Mouse (Mus musculus): ENCODE results near the gene Draxin. TPM values are rescaled to one million over a fixed set of nuclear protein-coding genes. Genes with fewer than 3 reads are reported as not detected.
"Not testable (repeated sequence)": the region's sequence is repeated elsewhere in the genome, so short reads cannot be mapped to it uniquely, and the experiment has no call there.

Gene Draxin
- polyA plus RNA-seq, 1 experiment from 2014 or later = 3.8 TPM

DNA sequence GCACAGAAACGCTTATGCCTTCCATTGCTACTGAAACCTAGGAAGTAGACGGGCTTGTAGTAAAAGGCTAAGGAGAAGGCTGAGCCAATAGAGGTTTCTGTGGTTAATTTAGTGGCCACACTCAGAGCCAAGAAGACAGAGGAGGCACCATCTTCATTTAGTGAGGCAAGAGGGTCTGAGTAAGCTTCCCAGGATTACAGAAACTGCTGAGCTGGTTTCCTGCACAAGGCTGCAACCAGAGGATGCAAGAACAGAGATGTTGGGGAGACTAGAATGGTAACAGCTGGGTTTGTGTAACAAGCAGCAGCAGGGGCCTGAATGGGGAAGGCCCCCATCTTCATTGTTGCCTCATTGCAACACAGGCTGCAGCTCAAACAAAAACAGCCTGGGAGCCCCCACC, 1.8 kb downstream of the Draxin start:
- no peak for DNase-seq (ENCODE audit: low spot score)
- H3K4me1 ChIP-seq (replicated peaks; ENCODE audit: control insufficient read depth, insufficient read depth, low read length) = peaks cover 6% of the 10 kb centered on the region; the same call in 1 of the 2 replicates
- no peak overlapping the region for H3K27ac ChIP-seq (ENCODE audit: low read depth, low read length)
- WGBS = 75% methylated on average over 2 of the region's 2 CpGs
- no peaks in the 10 kb centered on the region for H3K36me3 ChIP-seq (ENCODE audit: control insufficient read depth, insufficient read depth, low read length)
- no peak for ATAC-seq (replicated peaks; ENCODE audit: low FRiP score)
- no peak overlapping the region for H3K9ac ChIP-seq (ENCODE audit: low read length)
- H3K9me3 ChIP-seq (ENCODE audit: control insufficient read depth, low read length) = no peaks in the 10 kb centered on the region
- no peak overlapping the region for H3K4me2 ChIP-seq (ENCODE audit: low read depth, low read length, severe bottlenecking)
- no peak overlapping the region for H3K4me3 ChIP-seq (ENCODE audit: low read depth, low read length)
- H3K27me3 ChIP-seq (ENCODE audit: control insufficient read depth, insufficient read depth, low read length) = peaks cover 5% of the 10 kb centered on the region; the same call in 1 of the 2 replicates

DNA sequence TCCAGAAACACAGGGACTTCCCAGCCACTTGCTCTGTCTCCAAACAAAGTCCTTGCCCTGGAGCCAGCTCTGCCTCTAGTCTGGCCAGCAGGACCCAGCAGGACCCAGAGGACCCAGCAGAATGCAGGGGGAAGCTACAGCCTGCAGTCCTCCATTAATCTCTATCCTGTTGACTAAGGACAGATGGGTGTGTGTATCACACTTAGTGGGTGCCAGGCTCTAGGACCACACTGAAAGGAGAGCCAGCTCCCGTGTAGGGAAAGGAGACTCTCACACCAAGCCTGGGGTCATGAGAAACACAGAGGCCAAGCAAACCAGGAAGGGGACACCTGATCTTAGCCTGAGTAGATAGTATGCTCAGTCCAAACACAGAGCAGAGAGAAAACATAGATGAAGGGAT, 2.3 kb downstream of the Draxin start:
- Histone ChIP-seq H3K4me3 (ENCODE audit: low read depth, low read length) (no peak overlapping the region), H3K4me1 (replicated peaks; ENCODE audit: control insufficient read depth, insufficient read depth, low read length) (peaks cover 8% of the 10 kb centered on the region; the same call in 1 of the 2 replicates), H3K36me3 (ENCODE audit: control insufficient read depth, insufficient read depth, low read length) (no peaks in the 10 kb centered on the region), H3K27ac (ENCODE audit: low read depth, low read length) (no peak overlapping the region), H3K9ac (ENCODE audit: low read length) (no peak overlapping the region), H3K4me2 (ENCODE audit: low read depth, low read length, severe bottlenecking) (no peak overlapping the region), H3K27me3 (ENCODE audit: control insufficient read depth, insufficient read depth, low read length) (peaks cover 5% of the 10 kb centered on the region; the same call in 1 of the 2 replicates), H3K9me3 (ENCODE audit: control insufficient read depth, low read length) (no peaks in the 10 kb centered on the region)
- DNase-seq (ENCODE audit: low spot score) = no peak
- WGBS = 52% methylated on average over 1 of the region's 1 CpGs
- ATAC-seq (replicated peaks; ENCODE audit: low FRiP score) = no peak

DNA sequence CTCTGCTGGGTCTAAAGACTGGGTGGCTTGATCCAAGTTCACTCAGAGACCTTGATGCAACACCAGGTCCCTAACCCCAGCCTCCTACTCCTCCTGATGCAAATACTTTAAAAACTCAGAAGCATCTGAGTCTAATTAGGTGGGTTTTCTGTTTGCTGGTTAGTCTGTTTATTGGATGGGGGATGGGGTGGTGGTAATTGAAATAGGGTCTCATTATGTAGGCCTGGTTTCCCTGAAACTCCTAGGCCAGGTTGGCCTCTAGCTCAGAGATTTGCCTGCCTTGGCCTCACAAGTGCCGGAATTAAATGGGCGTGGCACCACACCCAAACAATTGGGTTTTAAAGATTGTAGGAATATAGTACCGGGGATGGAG, 7.8 kb downstream of the Draxin start:
- 68% methylated on average over 3 of the region's 3 CpGs for WGBS
- ATAC-seq (replicated peaks; ENCODE audit: low FRiP score) = peak; percentile 9; the same call in 1 of the 2 replicates

DNA sequence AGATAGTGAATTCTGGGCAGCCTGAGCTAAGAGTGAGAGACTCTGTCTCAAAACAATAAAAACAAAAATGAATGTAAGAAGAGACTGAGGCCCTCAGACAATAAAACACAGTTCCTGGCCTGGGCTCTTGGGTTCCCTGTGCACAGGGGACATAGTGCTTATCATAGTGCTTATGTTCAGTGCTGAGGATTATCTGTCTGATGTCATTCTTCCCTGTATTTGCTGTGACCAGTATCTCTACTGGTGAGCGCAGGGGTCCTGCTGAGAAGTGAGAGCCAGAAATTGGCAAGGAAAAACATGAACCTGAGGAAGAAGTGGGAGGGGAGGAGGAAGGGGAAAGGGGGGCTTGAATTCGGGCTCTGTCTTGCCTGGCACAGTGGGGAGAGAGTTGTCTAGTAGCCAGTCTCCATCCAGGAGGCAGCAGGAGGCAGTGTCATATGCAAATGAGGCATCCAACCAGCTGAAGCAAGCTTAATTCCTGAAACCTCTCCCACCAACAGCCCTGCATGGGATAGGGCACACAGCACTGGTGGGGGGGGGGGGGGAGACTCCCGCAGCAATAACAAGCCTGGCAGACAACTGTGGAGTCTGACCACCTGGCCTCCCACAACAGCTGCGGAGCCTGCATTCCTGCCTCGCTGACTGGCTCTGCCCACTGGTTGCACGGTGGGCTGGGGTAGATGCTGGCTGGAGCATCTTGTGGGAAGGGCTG, 8.4 kb downstream of the Draxin start:
- ATAC-seq (replicated peaks; ENCODE audit: low FRiP score) (peak; percentile 86), DNase-seq (ENCODE audit: low spot score) (peak; percentile 71)
- H3K4me3 ChIP-seq (ENCODE audit: low read depth, low read length) = no peak overlapping the region
- H3K9ac ChIP-seq (ENCODE audit: low read length) = peak overlapping the region; percentile 6; the same call in 1 of the 2 replicates
- no peak overlapping the region for H3K4me2 ChIP-seq (ENCODE audit: low read depth, low read length, severe bottlenecking)
- H3K4me1 ChIP-seq (replicated peaks; ENCODE audit: control insufficient read depth, insufficient read depth, low read length) = peaks cover 11% of the 10 kb centered on the region; the same call in 1 of the 2 replicates
- WGBS = 12% methylated on average over 5 of the region's 6 CpGs
- H3K36me3 ChIP-seq (ENCODE audit: control insufficient read depth, insufficient read depth, low read length) = no peaks in the 10 kb centered on the region
- peak overlapping the region; percentile 41; the same call in 1 of the 2 replicates for H3K27ac ChIP-seq (ENCODE audit: low read depth, low read length)
- no peaks in the 10 kb centered on the region; the same call in 1 of the 2 replicates for H3K9me3 ChIP-seq (ENCODE audit: control insufficient read depth, low read length)
- H3K27me3 ChIP-seq (ENCODE audit: control insufficient read depth, insufficient read depth, low read length) = no peaks in the 10 kb centered on the region

More for the DNA sequence above, 7.8 kb downstream of the Draxin start:
- Histone ChIP-seq H3K9me3 (ENCODE audit: control insufficient read depth, low read length) (no peaks in the 10 kb centered on the region), H3K36me3 (ENCODE audit: control insufficient read depth, insufficient read depth, low read length) (no peaks in the 10 kb centered on the region), H3K9ac (ENCODE audit: low read length) (peak overlapping the region; percentile 6; the same call in 1 of the 2 replicates), H3K4me1 (replicated peaks; ENCODE audit: control insufficient read depth, insufficient read depth, low read length) (peaks cover 11% of the 10 kb centered on the region; the same call in 1 of the 2 replicates), H3K4me2 (ENCODE audit: low read depth, low read length, severe bottlenecking) (no peak overlapping the region), H3K27ac (ENCODE audit: low read depth, low read length) (peak overlapping the region; percentile 41; the same call in 1 of the 2 replicates), H3K4me3 (ENCODE audit: low read depth, low read length) (no peak overlapping the region), H3K27me3 (ENCODE audit: control insufficient read depth, insufficient read depth, low read length) (no peaks in the 10 kb centered on the region)
- DNase-seq (ENCODE audit: low spot score) = no peak

DNA sequence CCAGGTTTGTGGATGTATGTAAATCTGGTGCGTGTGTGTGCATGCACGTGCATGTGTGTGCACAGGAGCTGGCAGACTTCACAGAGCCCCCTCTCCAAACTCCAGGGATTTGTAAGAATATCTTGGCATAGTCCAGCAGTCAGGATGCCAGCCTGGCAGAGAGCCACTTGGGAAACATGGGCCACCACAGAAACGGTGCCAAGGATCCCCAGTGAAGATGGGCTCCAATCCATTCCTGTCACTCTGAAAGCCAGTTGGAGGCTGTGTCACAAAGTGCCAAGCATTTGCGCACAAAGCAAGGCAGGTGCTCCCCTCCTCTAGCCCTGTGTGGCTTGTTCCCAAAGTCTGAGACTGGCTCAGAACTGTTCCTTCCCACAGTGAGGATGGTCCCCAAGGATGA, 9.1 kb downstream of the Draxin start:
- WGBS = 87% methylated on average over 4 of the region's 4 CpGs

DNA sequence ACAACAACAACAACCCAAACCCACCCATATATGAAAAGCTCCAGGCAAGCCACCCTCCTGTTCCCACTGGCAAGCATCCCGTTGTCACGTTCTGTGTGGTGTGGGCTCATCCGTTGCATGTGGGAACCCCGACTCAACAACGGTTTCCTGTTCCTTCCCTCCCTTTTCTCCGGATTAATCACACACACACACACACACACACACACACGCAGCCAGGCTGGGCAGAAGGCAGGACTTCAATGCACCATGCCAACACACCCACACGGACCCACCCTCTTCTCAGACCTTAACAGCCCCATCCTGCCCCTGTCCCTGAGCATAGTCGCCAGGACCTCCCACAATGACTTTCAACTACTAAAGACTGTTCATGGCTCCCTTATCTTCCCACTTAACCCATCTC, 9.9 kb downstream of the Draxin start:
- Histone ChIP-seq H3K9ac (ENCODE audit: low read length) (no peak overlapping the region), H3K27me3 (ENCODE audit: control insufficient read depth, insufficient read depth, low read length) (0 out of 2 replicates have a peak, but pooled peaks cover under 1% of the 10 kb centered on the region), H3K4me1 (replicated peaks; ENCODE audit: control insufficient read depth, insufficient read depth, low read length) (peaks cover 11% of the 10 kb centered on the region; the same call in 1 of the 2 replicates), H3K27ac (ENCODE audit: low read depth, low read length) (no peak overlapping the region), H3K9me3 (ENCODE audit: control insufficient read depth, low read length) (no peaks in the 10 kb centered on the region; the same call in 1 of the 2 replicates), H3K36me3 (ENCODE audit: control insufficient read depth, insufficient read depth, low read length) (no peaks in the 10 kb centered on the region), H3K4me2 (ENCODE audit: low read depth, low read length, severe bottlenecking) (no peak overlapping the region), H3K4me3 (ENCODE audit: low read depth, low read length) (no peak overlapping the region)
- 83% methylated on average over 9 of the region's 9 CpGs for WGBS
- ATAC-seq (replicated peaks; ENCODE audit: low FRiP score) (no peak), DNase-seq (ENCODE audit: low spot score) (no peak)

More for the DNA sequence above, 9.1 kb downstream of the Draxin start:
- Histone ChIP-seq H3K4me1 (replicated peaks; ENCODE audit: control insufficient read depth, insufficient read depth, low read length) (peaks cover 11% of the 10 kb centered on the region; the same call in 1 of the 2 replicates), H3K4me2 (ENCODE audit: low read depth, low read length, severe bottlenecking) (no peak overlapping the region), H3K9me3 (ENCODE audit: control insufficient read depth, low read length) (no peaks in the 10 kb centered on the region; the same call in 1 of the 2 replicates), H3K9ac (ENCODE audit: low read length) (no peak overlapping the region), H3K4me3 (ENCODE audit: low read depth, low read length) (no peak overlapping the region), H3K36me3 (ENCODE audit: control insufficient read depth, insufficient read depth, low read length) (no peaks in the 10 kb centered on the region), H3K27me3 (ENCODE audit: control insufficient read depth, insufficient read depth, low read length) (no peaks in the 10 kb centered on the region), H3K27ac (ENCODE audit: low read depth, low read length) (peak overlapping the region; percentile 8; the same call in 1 of the 2 replicates)
- no peak for ATAC-seq (replicated peaks; ENCODE audit: low FRiP score)
- no peak for DNase-seq (ENCODE audit: low spot score)

DNA sequence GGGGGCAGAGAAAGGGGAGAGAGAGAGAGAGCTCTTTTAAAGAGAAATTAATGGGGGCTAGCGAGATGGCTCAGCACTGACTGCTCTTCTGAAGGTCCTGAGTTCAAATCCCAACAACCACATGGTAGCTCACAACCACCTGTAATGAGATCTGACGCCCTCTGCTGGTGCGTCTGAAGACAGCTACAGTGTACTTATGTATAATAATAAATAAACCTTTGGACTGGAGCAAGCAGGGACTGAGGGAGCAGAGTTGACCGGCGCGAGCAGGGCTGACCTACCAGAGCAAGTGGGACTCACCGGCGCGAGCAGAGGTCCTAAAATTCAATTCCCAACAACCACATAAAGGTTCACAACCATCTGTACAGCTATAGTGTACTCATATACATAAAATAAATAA, 10.9 kb downstream of the Draxin start:
- not testable (repeated sequence) for H3K27me3 ChIP-seq (ENCODE audit: control insufficient read depth, insufficient read depth, low read length); ATAC-seq (replicated peaks; ENCODE audit: low FRiP score)

DNA sequence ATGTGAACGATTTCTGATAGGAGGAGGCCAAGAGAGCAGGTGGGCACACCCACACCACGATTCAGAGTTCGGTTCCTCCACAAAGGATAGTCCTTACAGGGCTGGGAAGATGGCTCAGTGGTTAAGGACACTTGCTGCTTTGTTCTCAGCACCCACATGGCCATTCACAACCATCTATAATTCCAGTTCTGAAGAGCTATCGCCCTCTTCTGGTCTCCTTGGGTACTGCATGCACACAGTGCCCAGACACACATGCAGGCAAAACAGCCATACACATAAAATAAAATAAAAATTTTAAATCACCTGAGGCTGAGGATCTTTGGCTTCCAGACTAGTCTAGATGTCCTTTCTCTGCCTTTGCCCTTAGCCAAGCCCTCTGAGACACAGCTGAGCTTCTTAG, 13.1 kb downstream of the Draxin start:
- no peak overlapping the region for H3K4me2 ChIP-seq (ENCODE audit: low read depth, low read length, severe bottlenecking)
- ATAC-seq (replicated peaks; ENCODE audit: low FRiP score) (no peak), DNase-seq (ENCODE audit: low spot score) (no peak)
- H3K9me3 ChIP-seq (ENCODE audit: control insufficient read depth, low read length) = no peaks in the 10 kb centered on the region; the same call in 1 of the 2 replicates
- H3K4me3 ChIP-seq (ENCODE audit: low read depth, low read length) = no peak overlapping the region
- peaks cover 6% of the 10 kb centered on the region; the same call in 1 of the 2 replicates for H3K4me1 ChIP-seq (replicated peaks; ENCODE audit: control insufficient read depth, insufficient read depth, low read length)
- no peak overlapping the region for H3K27ac ChIP-seq (ENCODE audit: low read depth, low read length)
- H3K36me3 ChIP-seq (ENCODE audit: control insufficient read depth, insufficient read depth, low read length) = no peaks in the 10 kb centered on the region
- 78% methylated on average over 4 of the region's 4 CpGs for WGBS
- H3K27me3 ChIP-seq (ENCODE audit: control insufficient read depth, insufficient read depth, low read length) = peaks cover 3% of the 10 kb centered on the region; the same call in 1 of the 2 replicates
- no peak overlapping the region for H3K9ac ChIP-seq (ENCODE audit: low read length)

More for the DNA sequence above, 10.9 kb downstream of the Draxin start:
- H3K4me3 ChIP-seq (ENCODE audit: low read depth, low read length); DNase-seq (ENCODE audit: low spot score); H3K4me2 ChIP-seq (ENCODE audit: low read depth, low read length, severe bottlenecking); H3K36me3 ChIP-seq (ENCODE audit: control insufficient read depth, insufficient read depth, low read length); H3K9ac ChIP-seq (ENCODE audit: low read length); H3K27ac ChIP-seq (ENCODE audit: low read depth, low read length); H3K9me3 ChIP-seq (ENCODE audit: control insufficient read depth, low read length): not testable (repeated sequence)
- peaks cover 13% of the 10 kb centered on the region; the same call in 1 of the 2 replicates for H3K4me1 ChIP-seq (replicated peaks; ENCODE audit: control insufficient read depth, insufficient read depth, low read length)
- 89% methylated on average over 9 of the region's 9 CpGs for WGBS

Measured in forebrain, embryonic 11.5 days (tissue).